Mouse (Mus musculus) 3T3-L1 (cell line): ENCODE data around the gene Tef.
A peak's percentile ranks its signal among the peaks of the same experiment; 100 is the strongest.

Experiments used
- DNase-seq: peaks from one replicate; pipeline ENCODE4 v3.0.0-alpha.2; 2015; ENCODE audit warnings: low read depth, low spot score

The Tef gene

DNA sequence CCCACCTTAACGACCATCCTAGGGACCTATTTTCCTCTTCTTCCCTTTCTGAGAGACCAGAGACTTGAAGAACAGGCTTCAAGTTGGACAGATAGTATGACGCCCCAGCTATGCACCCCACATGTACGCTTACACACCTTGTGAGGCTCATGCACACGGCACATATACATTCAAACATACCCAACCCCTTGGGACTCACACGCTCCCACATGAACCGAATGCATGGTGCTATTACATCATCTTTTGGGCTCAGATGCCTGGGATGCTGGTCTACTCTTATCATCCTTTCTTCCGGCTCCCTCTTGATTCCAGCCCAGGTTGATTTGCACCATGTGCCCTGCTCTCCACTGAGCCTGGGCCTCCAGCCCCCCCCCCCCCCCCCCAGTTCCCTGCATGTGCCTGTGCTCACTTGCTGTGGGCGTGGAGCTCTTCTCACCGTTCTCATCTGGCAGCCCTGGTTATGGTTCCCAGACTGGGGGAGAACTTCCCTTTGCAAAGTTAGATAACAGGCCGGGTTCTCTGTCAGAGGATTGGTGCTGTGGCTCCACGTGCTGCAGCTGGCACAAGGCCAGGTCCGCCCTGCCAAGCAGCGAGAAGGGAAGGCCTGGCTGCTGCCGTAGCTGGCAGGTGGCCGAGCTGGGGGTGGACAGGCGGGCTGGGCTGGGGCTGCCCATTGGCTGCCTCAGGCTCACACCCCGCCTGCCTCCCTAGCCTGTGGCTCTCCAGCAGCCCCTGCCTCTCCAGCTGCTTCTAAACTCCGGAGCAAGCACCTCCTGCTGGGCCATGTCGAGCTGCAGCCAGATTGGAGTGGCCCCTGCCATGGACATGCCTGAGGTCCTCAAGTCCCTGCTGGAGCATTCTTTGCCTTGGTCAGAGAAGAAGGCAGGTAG, at the start of gene Tef:
TSS of gene Tef (plus strand) at position 421 of the 890 bp plus-strand sequence.
- peak; percentile 97 for DNase-seq

GRCm38 (mm10) chr15:81753669-81754068, 48.6 kb upstream of the Tef start:
- no peak for DNase-seq

DNA sequence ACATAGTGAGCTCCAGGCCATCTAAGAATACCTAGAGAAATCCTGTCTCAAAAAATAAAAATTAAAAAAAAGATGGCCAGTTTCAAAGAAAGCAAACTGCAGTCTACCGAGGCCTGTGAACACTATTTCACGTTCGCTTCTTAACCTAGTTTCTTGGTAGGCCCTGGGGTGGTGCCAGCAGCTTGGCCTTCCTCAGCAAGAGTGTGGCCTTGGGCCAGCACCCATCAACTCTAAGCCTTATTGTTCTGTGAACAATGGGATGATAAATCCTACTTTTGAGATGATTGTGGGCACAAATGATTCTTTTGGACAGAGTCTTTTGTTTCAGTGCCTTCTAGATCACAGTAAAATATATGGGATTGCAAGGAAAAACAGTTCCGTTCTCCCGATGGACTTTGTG, 43.5 kb upstream of the Tef start:
- DNase-seq: no peak

- no peak for DNase-seq
Observed at GRCm38 (mm10) chr15:81759542-81759941, 42.7 kb upstream of the Tef start.

- DNase-seq: peak; percentile 75
Observed at GRCm38 (mm10) chr15:81760361-81761079, 41.7 kb upstream of the Tef start.

DNA sequence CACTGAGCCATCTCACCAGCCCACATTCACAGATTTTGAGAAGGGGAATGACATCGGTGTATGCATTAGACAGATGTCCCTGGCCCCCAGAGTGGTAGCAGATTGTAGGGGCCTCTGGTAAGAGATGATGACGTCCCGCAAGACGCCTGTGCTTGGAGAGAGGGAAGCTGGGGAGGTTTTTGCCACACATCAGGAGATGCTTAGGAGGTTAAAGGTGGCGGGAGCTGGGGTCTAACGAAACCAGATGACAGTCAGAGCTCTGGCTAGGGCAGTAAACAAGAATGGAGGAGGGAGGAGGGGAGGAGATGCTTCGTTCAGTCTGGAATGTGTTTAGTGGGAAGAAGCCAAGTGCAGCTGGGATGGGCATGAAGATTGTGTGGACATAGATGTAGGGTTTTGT, 40.8 kb upstream of the Tef start:
- no peak for DNase-seq

DNA sequence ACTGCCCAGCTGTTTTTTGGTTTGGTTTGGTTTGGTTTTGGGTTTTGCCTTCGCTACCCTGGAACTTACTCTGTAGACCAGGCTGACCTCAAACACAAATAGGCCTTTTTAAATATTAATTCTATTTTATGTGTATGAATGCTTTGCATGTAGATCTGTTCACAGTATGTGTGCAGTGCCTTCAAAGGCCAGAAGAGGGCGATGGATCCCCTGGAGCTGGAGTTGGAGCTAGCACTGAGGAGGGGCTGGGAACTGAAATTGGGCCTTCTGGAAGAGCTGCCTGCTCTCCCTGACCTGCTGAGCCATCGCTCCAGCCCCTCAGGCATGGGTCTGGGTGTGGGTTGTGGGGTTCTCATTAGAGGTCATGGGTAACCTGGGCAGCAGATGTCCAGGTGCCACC, 40.3 kb upstream of the Tef start:
- no peak for DNase-seq

DNA sequence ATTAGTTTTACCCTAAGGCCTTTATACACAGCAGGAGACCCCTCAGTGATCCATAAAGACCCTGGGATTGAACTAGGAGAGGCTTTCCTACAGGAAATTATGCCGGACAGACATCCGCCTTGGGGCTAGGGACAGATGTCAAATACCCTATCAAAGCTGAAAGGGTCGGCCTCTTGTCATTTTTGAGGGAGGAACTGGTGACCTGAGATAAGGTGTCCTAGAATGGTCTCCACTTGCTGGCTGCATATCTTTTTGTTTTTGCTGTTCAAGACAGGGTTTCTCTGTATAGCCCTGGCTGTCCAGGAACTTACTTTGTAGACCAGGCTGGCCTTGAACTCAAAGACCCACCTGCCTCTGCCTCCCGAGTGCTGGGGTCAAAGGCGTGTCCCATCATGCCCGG, 37.6 kb upstream of the Tef start:
- DNase-seq: no peak

DNA sequence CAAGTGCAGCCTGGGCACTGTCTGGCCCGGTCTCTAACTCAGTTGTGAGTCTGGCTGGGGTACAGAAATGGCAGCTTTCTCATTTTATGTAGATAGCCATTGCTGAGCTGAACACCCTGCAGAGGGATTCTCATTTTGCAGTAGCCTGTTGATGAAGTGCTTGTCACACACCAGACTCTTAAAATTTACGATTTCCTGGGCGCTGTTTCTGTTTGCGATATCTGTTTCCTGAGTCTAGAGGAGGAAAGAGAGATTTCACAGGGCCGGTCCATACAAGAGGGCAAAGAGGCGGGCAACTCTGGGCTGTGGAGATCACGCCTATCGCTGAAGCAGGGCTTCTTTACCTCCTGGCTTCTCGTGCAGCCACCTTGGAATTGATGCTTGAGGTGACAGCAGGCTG, 36.6 kb upstream of the Tef start:
- no peak for DNase-seq

GRCm38 (mm10) chr15:81766439-81766838, 35.8 kb upstream of the Tef start:
- DNase-seq: no peak

DNA sequence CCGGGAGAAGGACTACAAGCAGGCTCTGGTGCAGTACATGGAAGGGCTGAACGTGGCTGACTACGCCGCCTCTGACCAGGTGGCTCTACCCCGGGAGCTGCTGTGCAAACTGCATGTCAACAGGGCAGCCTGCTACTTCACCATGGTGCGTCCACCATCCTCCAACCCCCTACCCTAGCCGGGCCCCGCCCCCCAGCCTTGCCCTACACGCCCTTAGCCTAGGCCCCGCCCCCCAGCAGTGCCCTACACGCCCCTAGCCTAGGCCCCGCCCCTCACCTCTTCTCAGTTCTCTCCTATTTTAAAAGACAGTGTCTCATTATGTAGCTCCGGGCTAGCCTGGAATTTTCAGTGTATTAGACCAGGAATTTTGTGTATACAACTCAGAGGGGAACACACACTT, 33.2 kb upstream of the Tef start:
- DNase-seq: no peak

DNA sequence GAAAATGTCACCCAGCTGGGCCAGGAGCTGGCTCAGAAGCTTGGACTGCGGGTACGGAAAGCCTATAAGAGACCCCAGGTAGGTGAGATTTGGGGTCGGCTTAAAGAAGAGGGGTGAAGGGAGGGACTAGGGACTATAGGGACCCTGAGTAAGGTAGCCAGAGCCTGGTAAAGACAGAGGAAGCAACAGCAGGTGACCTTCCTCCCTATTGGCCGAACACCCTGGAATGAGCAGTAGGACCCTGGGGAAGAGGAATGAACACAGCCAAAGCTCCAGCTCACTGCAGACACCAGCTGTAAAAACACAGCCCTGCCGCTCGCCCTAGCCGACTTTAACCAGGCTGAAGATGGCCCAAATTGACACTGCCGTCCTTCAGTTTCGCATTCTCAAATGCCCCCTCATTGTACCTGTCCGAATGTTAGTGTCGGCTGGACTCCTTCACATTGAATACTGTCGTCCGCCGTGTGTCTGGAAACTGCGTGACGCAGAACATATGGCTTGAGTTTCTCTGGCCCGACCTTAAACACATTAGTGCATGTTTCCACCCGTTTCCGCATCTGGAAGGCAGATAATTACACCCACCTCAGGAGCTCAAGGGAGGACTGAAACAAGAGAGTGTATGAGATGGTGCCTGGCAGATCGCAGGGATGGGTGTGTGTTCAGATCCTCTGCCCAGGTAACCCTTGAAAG, 29.6 kb upstream of the Tef start:
- no peak for DNase-seq

DNA sequence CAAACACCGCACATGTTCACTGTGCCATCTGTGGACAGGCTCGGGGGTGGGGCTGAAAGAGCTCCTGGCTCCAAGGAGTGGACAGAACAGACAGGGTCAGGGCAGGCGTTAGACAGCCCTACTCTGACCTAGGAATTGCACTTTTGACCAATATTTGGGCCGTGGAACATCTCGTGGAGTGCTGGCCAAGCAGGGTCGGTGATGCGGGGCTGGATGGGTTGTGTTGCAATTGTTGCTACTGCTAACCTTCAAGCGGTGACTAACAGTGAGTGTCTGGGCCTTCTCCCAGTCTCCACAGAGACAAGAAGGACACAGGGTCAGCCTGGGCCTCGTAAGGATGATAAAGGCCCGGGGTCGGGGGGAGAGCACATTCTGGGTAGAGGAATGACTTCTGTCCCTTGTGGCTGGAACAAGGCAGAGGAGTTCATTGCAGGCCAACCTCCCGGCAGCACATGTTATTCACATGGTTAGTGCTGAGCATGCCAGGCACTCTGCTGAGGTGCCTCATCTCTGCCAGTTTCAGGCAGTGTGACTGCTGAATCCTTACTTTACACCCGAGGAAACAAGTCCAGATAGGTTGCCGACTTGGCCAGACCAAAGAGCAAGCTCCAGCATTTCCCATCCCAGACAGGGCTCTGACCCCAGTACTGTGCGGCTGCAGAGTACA, 27.6 kb upstream of the Tef start:
- DNase-seq: peak; percentile 44

GRCm38 (mm10) chr15:81776631-81777422, 25.4 kb upstream of the Tef start:
- DNase-seq: no peak

- DNase-seq: no peak
Observed at GRCm38 (mm10) chr15:81781816-81782215, 20.4 kb upstream of the Tef start.

- DNase-seq: peak; percentile 27
Observed at GRCm38 (mm10) chr15:81784762-81785161, 17.5 kb upstream of the Tef start.

- no peak for DNase-seq
Observed at GRCm38 (mm10) chr15:81785701-81786100, 16.5 kb upstream of the Tef start.

GRCm38 (mm10) chr15:81787525-81787924, 14.7 kb upstream of the Tef start:
- DNase-seq: no peak

DNA sequence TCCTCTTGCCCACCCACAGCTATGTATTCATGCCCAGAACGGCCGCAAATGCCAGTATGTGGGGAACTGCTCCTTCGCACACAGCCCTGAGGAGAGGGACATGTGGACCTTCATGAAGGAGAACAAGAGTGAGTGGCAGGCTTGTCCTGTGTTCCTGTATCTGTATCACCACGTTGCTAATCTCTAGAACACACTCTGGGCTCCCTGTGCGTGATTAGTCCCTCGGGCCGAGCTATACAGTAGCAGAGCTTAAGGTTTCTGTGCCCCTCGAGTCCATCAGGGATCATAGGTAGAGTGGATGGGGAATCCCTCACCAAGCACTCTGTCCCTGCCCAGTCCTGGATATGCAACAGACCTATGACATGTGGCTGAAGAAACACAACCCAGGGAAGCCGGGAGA, 9.8 kb upstream of the Tef start:
- no peak for DNase-seq

DNA sequence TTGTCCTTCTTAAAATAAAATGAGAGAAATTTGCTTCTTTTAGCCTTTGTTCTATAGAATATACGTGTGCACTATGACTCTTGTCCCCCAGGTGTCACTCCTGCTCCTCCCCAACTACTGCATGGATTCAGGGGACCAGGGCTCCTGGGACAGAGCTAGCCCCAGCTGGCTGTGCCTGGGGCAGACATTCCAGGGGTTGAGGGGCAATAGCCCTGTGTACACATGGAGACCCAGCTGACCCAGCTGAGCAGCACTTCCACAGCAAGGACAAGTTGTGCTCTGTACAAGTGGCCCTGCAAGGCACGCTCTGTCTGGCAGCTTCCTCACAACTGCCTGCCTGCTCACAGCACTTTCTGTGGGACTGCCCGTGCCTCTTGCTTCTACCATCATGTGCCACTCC, 6.0 kb upstream of the Tef start:
- DNase-seq: peak; percentile 25

GRCm38 (mm10) chr15:81797861-81798260, 4.4 kb upstream of the Tef start:
- no peak for DNase-seq
